Mouse (Mus musculus) liver, postnatal 0 days (tissue): Measurements from ENCODE around the gene Kntc1.

Experiments used
- CTCF ChIP-seq: sonication (generic); IDR thresholded peaks from 2 replicates; pipeline ENCODE4 v1.5.1; 2016; ENCODE audit warnings: antibody characterized with exemption, low read depth
- EP300 ChIP-seq: IDR thresholded peaks from 2 replicates; pipeline ENCODE4 v1.6.1; 2016; ENCODE audit warnings: antibody characterized with exemption, low read depth, mild to moderate bottlenecking

- no peak for TF ChIP-seq CTCF
- no peak for TF ChIP-seq EP300
Measured at GRCm38 (mm10) chr5:123793081-123793480, 43.6 kb downstream of the Kntc1 start.
